Mouse (Mus musculus) embryo, embryonic 10.5 days (tissue): ENCODE data around the gene P2rx6.

Source experiments
- DNase-seq: peaks from one replicate; pipeline ENCODE4 v3.0.0-alpha.2; 2015; ENCODE audit warnings: low spot score

The P2rx6 gene

GRCm38 (mm10) chr16:17561751-17562208, at the start of gene P2rx6:
Gene P2rx6, plus strand, starts transcription at chr16:17561885.
- peak; percentile 78 for DNase-seq

DNA sequence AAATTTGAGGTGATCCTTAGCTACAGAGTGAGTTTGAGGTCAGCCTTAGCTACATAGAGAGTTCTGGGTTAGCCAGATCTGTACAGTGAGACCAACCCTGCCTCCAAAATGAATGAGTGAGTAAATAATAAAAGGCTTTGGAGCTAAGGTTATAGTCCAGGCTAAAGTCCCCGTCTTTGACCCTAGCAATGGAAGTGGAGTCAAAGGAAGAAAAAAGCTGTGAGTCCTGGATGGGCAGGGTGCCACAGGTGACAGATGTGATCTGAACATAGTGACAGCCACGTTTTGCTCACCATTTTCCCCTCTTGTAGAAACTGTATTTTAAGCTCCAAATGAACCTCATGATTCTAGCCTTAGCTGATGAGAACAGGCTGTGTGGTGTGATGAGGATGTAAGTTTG, 42.8 kb upstream of the P2rx6 start:
- DNase-seq = no peak

- no peak for DNase-seq
Measured at GRCm38 (mm10) chr16:17524156-17524555, 37.5 kb upstream of the P2rx6 start.

- DNase-seq = no peak
Measured at GRCm38 (mm10) chr16:17525524-17525923, 36.2 kb upstream of the P2rx6 start.

DNA sequence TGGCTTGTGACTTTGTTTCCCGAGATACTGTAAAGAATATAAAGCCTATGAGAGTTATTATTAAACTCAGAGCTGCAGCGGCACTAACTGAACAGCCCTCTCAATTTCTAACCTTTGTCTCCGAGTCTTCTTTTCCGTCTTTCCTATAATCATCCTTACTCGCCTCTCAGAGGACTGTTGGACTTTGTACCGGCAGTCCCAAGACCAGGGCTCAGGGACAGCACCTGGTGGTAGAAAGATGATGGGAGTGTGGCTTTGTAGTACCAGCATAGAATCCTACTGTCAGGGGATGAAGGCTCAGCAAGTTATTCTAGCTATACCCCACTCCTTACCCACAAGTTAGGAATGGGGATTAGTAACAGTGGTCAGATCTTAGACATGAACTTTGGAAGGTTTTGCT, 35.5 kb upstream of the P2rx6 start:
- DNase-seq = no peak

- no peak for DNase-seq
Measured at GRCm38 (mm10) chr16:17527606-17528005, 34.1 kb upstream of the P2rx6 start.

GRCm38 (mm10) chr16:17528276-17528675, 33.4 kb upstream of the P2rx6 start:
- no peak for DNase-seq

GRCm38 (mm10) chr16:17529981-17530586, 31.6 kb upstream of the P2rx6 start:
- no peak for DNase-seq

DNA sequence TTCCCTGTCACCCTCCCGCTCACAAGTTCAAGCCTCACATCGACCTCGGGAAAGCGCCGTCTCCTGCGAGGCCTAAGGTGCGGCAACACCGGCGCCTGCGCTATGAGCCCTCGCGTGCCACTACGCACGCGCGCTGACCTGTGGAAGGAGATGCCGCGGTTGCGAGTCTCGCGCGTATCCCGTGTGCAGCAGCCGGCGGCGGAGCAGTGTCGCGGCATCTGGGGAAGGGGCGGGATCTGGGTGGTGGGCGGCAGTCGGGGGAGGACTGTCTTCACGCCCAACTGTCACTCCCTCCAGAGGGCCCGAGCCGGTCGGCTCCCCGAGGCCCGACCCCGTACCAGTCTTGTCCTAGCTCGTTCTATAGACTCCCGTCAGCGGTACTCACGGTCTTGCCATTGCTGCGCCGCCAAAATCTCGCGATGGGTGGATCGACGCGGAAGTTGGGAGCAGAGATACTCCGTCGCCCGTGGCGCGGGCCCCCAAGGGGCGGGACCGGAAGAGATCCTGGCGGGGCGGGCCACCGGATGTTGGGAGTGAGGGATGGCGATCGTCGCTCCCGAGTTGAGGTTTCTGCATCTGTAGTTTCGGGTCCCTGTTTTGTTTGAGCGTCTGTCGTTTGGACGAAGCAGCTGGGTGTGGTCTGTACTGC, 30.9 kb upstream of the P2rx6 start, which contains the start of gene Thap7:
Gene Thap7, minus strand, starts transcription at position 497 of the 649 bp plus-strand sequence.
- peak; percentile 98 for DNase-seq

GRCm38 (mm10) chr16:17532271-17532670, 29.4 kb upstream of the P2rx6 start:
- DNase-seq = peak; percentile 44

GRCm38 (mm10) chr16:17532676-17533329, 28.9 kb upstream of the P2rx6 start:
- no peak for DNase-seq

- DNase-seq = no peak
Measured at GRCm38 (mm10) chr16:17536584-17536983, 25.1 kb upstream of the P2rx6 start.

- no peak for DNase-seq
Measured at GRCm38 (mm10) chr16:17542632-17543031, 19.1 kb upstream of the P2rx6 start.

- DNase-seq = no peak
Measured at GRCm38 (mm10) chr16:17552837-17553236, 8.8 kb upstream of the P2rx6 start.

DNA sequence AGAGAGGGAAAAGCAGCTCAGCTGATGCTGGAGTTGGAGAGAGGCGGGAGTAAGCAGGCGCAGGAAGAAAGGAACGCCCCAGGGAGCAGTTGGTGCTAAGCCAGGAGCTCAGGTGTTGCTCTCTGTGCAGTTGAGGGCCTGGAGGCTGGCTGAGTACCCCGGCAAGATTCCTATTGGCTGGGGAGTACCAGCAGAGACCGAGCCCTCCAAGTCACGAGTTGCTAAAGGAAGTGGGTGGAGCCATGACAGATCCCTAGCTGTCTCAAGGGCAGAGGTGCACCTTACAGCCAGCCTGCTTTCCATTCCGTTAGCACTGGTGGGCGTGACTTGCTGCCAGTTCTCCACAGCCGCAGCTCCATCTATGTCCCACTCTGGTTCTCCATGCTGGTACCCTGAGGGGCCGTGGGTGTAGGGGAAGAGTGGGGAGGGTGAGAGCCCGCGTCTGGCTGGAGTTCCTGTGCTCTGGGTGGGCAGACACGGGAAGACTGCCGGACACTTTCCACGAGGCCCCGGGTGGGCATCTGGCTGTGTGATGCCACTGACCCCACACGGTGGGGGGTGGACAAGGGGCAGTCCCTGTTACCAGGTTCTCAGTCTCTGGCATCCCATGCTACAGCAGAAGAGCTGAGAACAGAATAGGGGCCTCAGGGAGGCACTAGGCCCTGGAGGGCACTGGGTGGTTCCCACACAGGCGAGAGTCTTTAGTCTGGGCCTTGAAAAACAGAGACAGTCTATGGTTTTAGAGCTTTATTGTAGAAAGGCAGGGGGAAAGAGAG, 7.6 kb upstream of the P2rx6 start:
- peak; percentile 82 for DNase-seq

DNA sequence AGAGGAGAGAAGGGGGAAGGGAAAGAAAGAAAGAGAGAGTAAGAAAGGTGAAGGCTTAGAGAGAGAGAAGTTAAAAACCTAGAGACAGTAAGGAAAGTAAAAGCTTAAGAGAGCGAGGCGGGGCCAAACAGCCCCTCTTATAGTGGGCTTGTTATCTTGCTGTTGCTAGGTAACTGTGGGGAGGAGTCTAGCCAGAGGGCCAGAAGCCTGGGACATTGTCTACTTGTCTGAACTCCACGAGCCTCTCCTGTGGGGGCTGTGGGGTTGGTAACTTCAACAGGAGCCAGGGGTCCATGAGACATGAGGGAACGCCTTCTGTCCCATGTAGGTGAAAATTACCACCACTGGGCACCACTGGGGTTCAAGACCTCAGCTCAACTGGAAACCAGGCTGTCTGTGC, 7.0 kb upstream of the P2rx6 start:
- peak; percentile 78 for DNase-seq

DNA sequence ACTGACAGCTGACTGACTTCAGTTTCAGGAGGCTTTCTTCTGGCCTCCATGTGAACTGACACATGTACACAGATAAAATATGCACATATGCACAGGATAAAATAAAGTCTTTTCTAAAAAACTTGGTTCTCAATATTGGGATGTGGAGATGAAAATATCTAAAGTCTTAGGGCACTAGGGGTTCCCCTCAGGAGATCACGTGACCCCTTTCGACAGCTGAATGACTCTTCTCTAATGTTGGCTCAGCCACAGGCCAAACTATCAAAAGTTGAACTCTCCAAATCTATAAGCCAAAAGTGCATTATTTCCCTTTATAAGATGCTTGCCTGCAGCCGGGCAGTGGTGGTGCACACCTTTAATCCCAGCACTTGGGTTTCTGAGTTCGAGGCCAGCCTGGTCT, 5.5 kb upstream of the P2rx6 start:
- no peak for DNase-seq

- DNase-seq = no peak
Measured at GRCm38 (mm10) chr16:17556907-17557306, 4.8 kb upstream of the P2rx6 start.

DNA sequence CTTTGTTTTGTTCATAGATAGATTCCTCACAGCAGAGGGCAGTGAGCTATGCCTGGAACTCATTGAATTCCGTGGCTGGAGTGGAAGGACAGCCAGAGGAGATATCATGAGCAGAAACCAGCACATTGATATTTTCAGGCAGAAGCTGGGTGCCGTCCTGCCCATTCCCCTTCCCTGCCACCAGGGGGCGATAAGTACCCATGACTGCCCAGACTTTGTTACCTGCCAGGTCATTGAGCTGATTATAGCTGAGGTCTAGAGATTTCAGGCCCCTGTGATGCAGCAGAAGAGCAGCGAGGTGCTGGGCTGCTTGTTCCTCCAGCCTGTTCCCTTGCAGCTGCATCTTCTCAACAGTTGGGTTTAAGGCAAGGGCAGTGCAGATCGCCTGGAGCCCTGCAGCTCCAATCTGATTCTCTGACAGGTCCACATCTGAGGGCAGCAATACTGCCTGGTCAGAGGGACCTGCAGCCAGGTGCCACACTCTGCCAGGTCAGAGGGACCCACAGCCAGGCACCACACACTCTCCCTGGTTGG, 3.7 kb upstream of the P2rx6 start:
- DNase-seq = peak; percentile 82

GRCm38 (mm10) chr16:17558811-17559210, 2.9 kb upstream of the P2rx6 start:
- DNase-seq = peak; percentile 47

DNA sequence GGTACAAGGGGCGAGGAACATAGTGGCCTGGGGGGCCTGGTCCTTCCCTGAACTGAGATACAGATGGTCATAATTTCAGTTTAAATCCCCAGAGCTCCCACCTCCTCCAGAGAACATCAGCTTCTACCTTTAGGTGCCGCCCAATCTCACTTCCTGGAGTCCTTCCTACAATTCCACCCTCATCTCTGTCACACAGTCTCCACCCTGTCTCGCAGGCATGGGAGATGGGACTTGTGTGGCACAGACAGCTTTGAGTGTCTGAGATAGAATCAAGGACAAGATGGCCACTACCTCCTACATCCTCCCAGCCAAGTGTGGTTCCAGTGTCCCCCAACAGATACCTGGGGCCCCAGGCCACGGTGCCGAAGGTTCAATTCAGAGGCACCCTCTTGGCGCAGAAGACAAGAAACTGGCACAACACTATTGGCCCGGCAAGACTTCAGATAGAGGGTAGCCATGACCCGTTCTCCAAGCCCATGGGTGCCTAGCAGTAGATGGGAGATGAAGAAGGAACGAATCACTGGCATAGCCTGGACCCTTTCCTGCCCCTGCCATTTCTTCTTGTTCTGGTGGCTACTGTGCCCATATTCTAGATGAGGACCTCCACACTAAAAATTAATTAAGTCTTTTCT, 2.2 kb upstream of the P2rx6 start:
- DNase-seq = no peak
